Mouse (Mus musculus) mature B cell (primary cell): ENCODE data around the gene Fam50a.

Experiments
- in situ Hi-C: fragments of 300-500 bp; cut with MboI; formaldehyde crosslinking; loops from 2 replicates; pipeline ENCODE4 v1.14.3; 2019

The Fam50a gene

GRCm38 (mm10) chrX:74312540-74313464 is at the start of gene Fam50a:
Gene Fam50a, plus strand, starts transcription at chrX:74313033.
- in situ Hi-C loops: no loop called here

- in situ Hi-C loops: no loop called here
Observed at GRCm38 (mm10) chrX:74269736-74270061, 43.1 kb upstream of the Fam50a start.

GRCm38 (mm10) chrX:74270062-74270901 is 42.6 kb upstream of the Fam50a start, which contains the start of gene Rpl10:
Gene Rpl10, plus strand, starts transcription at chrX:74270812.
- in situ Hi-C loops: no loop called here

GRCm38 (mm10) chrX:74270902-74271551 is 41.8 kb upstream of the Fam50a start:
- in situ Hi-C loops: no loop called here

- in situ Hi-C loops: no loop called here
Observed at GRCm38 (mm10) chrX:74273422-74274322, 39.2 kb upstream of the Fam50a start.

- in situ Hi-C loops: no loop called here
Observed at GRCm38 (mm10) chrX:74277916-74278315, 34.9 kb upstream of the Fam50a start.

GRCm38 (mm10) chrX:74281041-74281731 is 31.6 kb upstream of the Fam50a start:
- in situ Hi-C loops: no loop called here

- in situ Hi-C loops: no loop called here
Observed at GRCm38 (mm10) chrX:74281732-74282394, 31.0 kb upstream of the Fam50a start, which contains the start of the genes Taz and Dnase1l1. Gene Taz, plus strand, starts transcription at chrX:74281912. Gene Dnase1l1, minus strand, starts transcription at chrX:74282337.

- in situ Hi-C loops: no loop called here
Observed at GRCm38 (mm10) chrX:74282395-74283091, 30.3 kb upstream of the Fam50a start.

GRCm38 (mm10) chrX:74283092-74283437 is 29.8 kb upstream of the Fam50a start:
- in situ Hi-C loops: no loop called here

GRCm38 (mm10) chrX:74293431-74293830 is 19.4 kb upstream of the Fam50a start:
- in situ Hi-C loops: no loop called here

GRCm38 (mm10) chrX:74296538-74297448 is 16.0 kb upstream of the Fam50a start, which contains the start of gene Atp6ap1:
Gene Atp6ap1, plus strand, starts transcription at chrX:74297097.
- in situ Hi-C loops: no loop called here

- in situ Hi-C loops: no loop called here
Observed at GRCm38 (mm10) chrX:74298348-74298747, 14.5 kb upstream of the Fam50a start.

- in situ Hi-C loops: no loop called here
Observed at GRCm38 (mm10) chrX:74299721-74300120, 13.1 kb upstream of the Fam50a start.

GRCm38 (mm10) chrX:74304867-74305700 is 7.7 kb upstream of the Fam50a start, which contains the start of gene Gdi1:
Gene Gdi1, plus strand, starts transcription at chrX:74304998.
- in situ Hi-C loops: no loop called here

- in situ Hi-C loops: no loop called here
Observed at GRCm38 (mm10) chrX:74328725-74329161, 15.9 kb downstream of the Fam50a start, which contains the start of gene Plxna3. Gene Plxna3, plus strand, starts transcription at chrX:74329066.

- in situ Hi-C loops: no loop called here
Observed at GRCm38 (mm10) chrX:74329215-74329671, 16.4 kb downstream of the Fam50a start.
